Mouse (Mus musculus) urinary bladder, postnatal 25 days (tissue): ENCODE results near the gene Hecw1.

Experiments used
- DNase-seq: peaks from one replicate; pipeline ENCODE4 v3.0.0; 2022; ENCODE audit warnings: low spot score

Gene Hecw1

GRCm38 (mm10) chr13:14522906-14523269, at the start of gene Hecw1:
TSS of gene Hecw1 (minus strand) at chr13:14523228.
- no peak for DNase-seq

GRCm38 (mm10) chr13:14561336-14561735, 38.3 kb upstream of the Hecw1 start:
- no peak for DNase-seq

- no peak for DNase-seq
Observed at GRCm38 (mm10) chr13:14552628-14553027, 29.6 kb upstream of the Hecw1 start.

GRCm38 (mm10) chr13:14542860-14543259, 19.8 kb upstream of the Hecw1 start:
- no peak for DNase-seq

- DNase-seq: no peak
Observed at GRCm38 (mm10) chr13:14522128-14522905, 711 bp downstream of the Hecw1 start.

GRCm38 (mm10) chr13:14521746-14522127, 1.3 kb downstream of the Hecw1 start:
- DNase-seq: no peak

- DNase-seq: no peak
Observed at GRCm38 (mm10) chr13:14519605-14520004, 3.4 kb downstream of the Hecw1 start.

GRCm38 (mm10) chr13:14517478-14517877, 5.5 kb downstream of the Hecw1 start:
- no peak for DNase-seq

GRCm38 (mm10) chr13:14515106-14515505, 7.9 kb downstream of the Hecw1 start:
- no peak for DNase-seq

GRCm38 (mm10) chr13:14513934-14514333, 9.1 kb downstream of the Hecw1 start:
- no peak for DNase-seq

GRCm38 (mm10) chr13:14506765-14507164, 16.3 kb downstream of the Hecw1 start:
- no peak for DNase-seq

GRCm38 (mm10) chr13:14500251-14500650, 22.8 kb downstream of the Hecw1 start:
- DNase-seq: no peak

GRCm38 (mm10) chr13:14498780-14499179, 24.2 kb downstream of the Hecw1 start:
- no peak for DNase-seq

- no peak for DNase-seq
Observed at GRCm38 (mm10) chr13:14496954-14497353, 26.1 kb downstream of the Hecw1 start.

GRCm38 (mm10) chr13:14487812-14488211, 35.2 kb downstream of the Hecw1 start:
- DNase-seq: no peak

GRCm38 (mm10) chr13:14471121-14471520, 51.9 kb downstream of the Hecw1 start:
- no peak for DNase-seq

GRCm38 (mm10) chr13:14467517-14467916, 55.5 kb downstream of the Hecw1 start:
- no peak for DNase-seq

- DNase-seq: no peak
Observed at GRCm38 (mm10) chr13:14461036-14461435, 62.0 kb downstream of the Hecw1 start.

GRCm38 (mm10) chr13:14457043-14457442, 66.0 kb downstream of the Hecw1 start:
- no peak for DNase-seq

- DNase-seq: no peak
Observed at GRCm38 (mm10) chr13:14439540-14439939, 83.5 kb downstream of the Hecw1 start.

GRCm38 (mm10) chr13:14428845-14429553, 94.0 kb downstream of the Hecw1 start:
- DNase-seq: no peak

- DNase-seq: no peak
Observed at GRCm38 (mm10) chr13:14424836-14425235, 98.2 kb downstream of the Hecw1 start.

- no peak for DNase-seq
Observed at GRCm38 (mm10) chr13:14413405-14413804, 109.6 kb downstream of the Hecw1 start.

GRCm38 (mm10) chr13:14374470-14374869, 148.6 kb downstream of the Hecw1 start:
- no peak for DNase-seq
